Mouse (Mus musculus): ENCODE measurements around the gene Acbd3.
A peak's percentile ranks its signal among the peaks of the same experiment; 100 is the strongest.

The Acbd3 gene

DNA sequence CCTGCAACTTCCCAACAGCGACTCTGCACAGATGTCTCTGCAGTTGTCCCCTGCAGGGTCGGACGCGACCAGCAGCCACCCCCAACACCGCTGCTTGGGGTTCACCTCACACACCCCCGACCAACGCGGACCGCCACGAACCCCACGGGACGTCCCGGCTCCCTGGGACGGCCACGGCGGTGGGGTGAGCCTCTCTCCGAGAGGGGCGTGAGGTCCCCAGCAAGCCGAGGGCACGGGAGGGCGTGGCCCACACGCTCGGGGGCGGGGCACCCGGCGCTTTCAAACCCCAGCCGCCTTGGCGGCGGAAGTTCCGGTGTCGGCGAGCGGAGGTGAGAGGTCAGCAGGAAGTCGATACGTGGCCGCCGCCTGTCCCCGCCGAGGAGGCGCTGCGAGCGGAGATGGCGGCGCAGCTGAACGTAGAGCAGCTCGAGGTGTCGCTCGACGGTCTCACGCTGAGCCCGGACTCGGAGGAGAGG lies at the start of gene Acbd3:
Acbd3 (plus strand) TSS at position 340 of the 476 bp plus-strand sequence.
- DNase-seq (ENCODE audit: low spot score), result peak; percentile 93

- no peak for DNase-seq (ENCODE audit: low spot score)
These were observed 34.6 kb upstream of the Acbd3 start for GRCm38 (mm10) chr1:180691284-180691683.

DNA sequence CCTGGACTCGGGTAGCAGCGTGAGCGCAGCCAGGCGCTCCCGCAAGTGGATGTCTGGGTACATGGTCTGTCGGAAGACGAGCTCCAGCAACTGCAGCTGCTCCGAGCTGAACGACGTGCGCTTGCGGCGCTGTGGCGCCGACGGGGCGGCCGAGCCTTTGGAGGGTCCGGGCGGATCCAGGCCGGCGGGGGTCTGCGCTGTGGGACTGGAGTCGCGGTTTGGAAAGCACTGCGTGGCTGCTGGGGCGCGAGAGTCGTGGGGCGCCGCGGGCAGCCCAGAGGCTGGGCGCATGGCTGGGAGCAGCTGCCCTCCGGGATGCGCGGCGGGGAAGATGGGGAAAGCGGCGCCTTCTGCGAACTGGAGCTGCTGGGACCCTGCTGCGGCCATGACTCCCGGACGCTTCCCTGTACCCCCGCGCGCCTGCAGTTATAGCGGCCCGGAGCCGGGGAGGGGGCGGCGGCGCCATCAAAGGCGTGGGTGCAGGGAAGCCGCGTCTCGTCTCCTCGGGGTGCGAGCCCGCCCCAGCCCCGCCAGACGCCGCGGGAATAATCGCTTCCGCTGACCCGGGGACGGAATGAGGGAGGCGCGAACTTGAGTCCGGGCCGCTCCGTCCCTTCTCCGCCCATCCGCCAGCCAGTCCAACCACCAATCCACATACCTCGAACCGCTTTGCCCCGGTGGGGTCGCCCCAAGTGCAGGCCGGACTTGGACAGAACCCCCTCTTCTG lies 29.1 kb upstream of the Acbd3 start, which contains the start of gene Mixl1:
Mixl1 (minus strand) TSS at position 409 of the 727 bp plus-strand sequence.
- peak; percentile 13 for DNase-seq (ENCODE audit: low spot score)

DNA sequence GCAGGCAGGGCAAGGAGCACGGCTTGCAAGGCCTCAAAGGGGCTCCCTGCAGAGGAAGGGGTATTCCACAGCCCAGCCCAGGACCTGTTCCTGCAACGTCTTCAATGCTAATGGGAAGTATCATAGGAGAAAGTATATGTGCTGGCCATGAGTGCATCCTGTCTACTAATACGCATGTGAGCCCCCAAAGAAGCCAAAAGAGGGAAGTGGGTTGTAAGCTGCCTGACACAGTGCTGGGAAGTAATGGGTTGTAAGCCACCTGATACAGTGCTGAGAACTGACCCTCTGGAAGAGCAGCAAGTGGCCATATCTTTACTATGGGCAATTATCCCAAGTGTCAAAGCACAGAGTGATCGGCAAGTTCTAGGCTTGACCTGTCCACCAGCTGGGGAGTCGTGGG lies 27.8 kb upstream of the Acbd3 start:
- DNase-seq (ENCODE audit: low spot score), result no peak

DNA sequence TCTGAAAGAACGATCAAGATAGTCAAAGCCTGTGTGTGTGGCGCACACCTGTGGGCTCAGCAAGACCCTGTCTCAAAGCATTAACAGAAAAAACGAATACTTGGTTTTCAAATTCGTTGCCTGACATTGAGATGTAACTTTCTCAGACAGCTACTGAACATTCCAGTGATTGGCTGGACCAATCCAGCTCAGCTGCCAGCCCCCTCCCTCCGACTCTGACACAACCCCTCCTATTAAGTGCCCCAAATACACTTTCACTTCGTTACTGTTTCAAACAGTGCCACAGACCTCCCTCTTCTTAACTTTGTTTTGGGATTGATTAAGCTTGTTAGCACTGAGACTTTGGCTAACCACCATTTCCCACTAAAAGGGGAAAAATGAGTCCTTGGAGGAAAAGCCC lies 22.4 kb upstream of the Acbd3 start:
- DNase-seq (ENCODE audit: low spot score), result no peak

GRCm38 (mm10) chr1:180707368-180707767 lies 18.5 kb upstream of the Acbd3 start:
- DNase-seq (ENCODE audit: low spot score), result no peak

- no peak for DNase-seq (ENCODE audit: low spot score)
These were observed 18.0 kb upstream of the Acbd3 start for GRCm38 (mm10) chr1:180707813-180708212.

- DNase-seq (ENCODE audit: low spot score), result no peak
These were observed 16.7 kb upstream of the Acbd3 start for GRCm38 (mm10) chr1:180708935-180709776.

- no peak for DNase-seq (ENCODE audit: low spot score)
These were observed 7.1 kb upstream of the Acbd3 start for GRCm38 (mm10) chr1:180718756-180719155.

DNA sequence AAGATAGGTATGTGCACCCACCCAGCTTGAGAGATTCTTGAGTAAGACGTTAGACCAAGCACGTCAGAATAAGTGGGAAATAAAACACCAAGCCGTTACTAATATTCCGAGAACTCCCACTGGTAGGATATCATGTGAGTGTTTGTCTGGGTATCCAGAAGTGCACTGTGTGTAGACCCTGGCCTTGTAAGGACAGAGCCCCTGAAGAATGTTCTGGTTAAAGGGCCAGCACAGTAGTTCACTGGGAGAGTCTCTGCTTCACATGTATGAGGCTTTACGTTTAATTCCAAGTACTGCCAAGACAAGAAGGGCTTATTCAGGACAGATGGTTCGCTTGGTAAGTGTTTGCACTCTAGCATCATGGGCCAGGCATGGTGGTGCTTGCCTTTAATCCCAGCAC lies 6.4 kb upstream of the Acbd3 start:
- no peak for DNase-seq (ENCODE audit: low spot score)

- DNase-seq (ENCODE audit: low spot score), result peak; percentile 81
These were observed 5.7 kb upstream of the Acbd3 start for GRCm38 (mm10) chr1:180719951-180720689.

DNA sequence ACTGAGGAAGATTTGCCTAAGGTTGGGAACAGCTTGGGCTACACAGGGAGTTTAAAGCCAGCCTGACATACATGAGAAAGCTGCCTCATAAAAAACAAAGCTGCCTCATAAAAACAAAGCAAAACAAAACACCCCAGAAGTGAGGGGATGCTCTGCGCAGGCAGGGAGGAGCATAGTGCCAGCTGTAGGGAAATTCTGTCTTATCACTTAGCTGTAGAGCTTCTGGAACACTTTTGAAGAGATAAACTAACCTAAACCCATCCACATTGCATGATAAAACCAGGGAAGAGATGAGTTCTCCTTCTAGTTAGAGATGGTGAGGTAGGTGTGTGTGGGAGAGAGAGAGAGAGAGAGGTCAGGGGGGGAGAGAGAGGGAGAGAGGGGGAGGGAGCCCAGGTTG lies 3.2 kb upstream of the Acbd3 start:
- no peak for DNase-seq (ENCODE audit: low spot score)

DNA sequence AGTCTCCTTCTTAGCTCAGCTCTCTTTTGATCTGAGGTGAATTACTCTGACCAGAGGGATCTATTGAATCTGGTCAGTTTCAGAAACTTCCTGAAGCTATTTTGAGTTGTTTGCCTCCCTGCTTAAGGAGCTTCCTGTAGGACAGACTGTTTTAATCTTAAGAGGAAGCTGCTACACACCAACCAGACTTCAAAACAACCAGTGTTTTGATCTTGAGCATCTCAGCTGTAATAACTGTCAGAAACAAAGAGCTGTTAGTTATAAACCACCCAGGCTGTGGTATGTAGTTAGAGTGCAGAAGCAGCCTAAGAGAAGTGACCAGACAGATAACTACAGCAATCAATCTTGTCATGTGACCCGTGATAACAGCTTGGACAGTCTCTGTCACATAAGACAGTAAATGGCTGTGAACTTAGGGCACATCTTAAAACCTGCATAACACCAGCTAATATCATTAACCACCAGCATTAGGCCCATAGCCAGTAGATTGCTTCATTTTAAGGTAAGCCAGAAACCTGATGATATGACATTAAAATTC lies 2.1 kb upstream of the Acbd3 start:
- DNase-seq (ENCODE audit: low spot score), result no peak

GRCm38 (mm10) chr1:180726183-180726582 lies 340 bp downstream of the Acbd3 start:
- DNase-seq (ENCODE audit: low spot score), result no peak

GRCm38 (mm10) chr1:180729231-180729630 lies 3.4 kb downstream of the Acbd3 start:
- no peak for DNase-seq (ENCODE audit: low spot score)

DNA sequence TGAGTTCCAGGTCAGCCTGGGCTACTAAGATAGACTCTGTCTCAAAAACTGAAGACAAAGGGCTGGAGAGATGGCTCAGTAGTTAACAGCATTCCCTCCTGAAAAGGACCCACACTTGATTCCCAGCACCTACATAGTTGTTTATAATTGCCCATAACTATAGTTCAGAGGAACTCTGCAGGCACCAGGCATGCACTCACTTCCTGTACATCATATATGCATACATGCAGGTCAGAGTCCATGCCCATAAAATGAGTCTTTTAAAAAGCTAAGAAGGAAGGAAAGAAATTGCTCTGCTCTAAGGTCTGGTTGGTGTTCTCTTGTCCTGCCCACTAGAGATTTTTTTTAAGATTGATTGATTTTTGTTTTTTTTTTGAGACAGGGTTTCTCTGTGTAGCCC lies 22.0 kb downstream of the Acbd3 start:
- no peak for DNase-seq (ENCODE audit: low spot score)

- DNase-seq (ENCODE audit: low spot score), result no peak
These were observed 26.3 kb downstream of the Acbd3 start for GRCm38 (mm10) chr1:180752115-180752514.

- no peak for DNase-seq (ENCODE audit: low spot score)
These were observed 28.5 kb downstream of the Acbd3 start for GRCm38 (mm10) chr1:180754376-180754775.

GRCm38 (mm10) chr1:180756711-180757110 lies 30.9 kb downstream of the Acbd3 start:
- DNase-seq (ENCODE audit: low spot score), result no peak

DNA sequence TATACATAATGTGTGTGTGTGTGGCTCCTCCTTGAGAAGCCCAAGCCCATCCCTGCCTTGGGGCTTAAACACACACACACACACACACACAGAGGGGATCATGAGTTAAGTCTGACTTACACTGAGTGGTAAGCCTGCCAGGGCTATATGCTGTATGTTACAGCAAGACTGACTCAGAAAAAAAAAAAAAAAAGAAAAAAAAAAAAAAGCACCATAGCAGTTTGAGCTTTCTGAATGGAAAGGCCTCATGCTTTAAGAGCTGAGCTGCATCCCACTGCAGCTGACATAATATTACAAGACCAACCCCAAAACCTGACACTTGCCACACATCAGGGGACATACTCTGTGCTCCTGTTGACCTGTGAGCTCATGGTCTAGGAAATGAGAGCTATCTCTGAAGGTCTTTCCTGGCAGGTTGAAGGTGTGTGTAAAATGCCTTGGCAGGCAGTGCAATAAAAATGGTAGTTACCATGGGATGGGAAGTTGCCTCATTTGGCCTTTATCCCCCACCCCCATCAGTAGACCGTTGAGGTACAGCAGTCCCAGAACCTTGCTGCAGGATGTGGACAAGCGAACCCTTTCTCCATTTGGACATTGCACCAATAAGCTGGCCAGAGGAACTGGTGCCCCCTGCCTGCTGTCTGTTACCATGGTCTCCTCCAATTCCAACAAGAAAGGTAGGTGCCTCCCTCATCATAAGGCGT lies 31.6 kb downstream of the Acbd3 start:
- no peak for DNase-seq (ENCODE audit: low spot score)

DNA sequence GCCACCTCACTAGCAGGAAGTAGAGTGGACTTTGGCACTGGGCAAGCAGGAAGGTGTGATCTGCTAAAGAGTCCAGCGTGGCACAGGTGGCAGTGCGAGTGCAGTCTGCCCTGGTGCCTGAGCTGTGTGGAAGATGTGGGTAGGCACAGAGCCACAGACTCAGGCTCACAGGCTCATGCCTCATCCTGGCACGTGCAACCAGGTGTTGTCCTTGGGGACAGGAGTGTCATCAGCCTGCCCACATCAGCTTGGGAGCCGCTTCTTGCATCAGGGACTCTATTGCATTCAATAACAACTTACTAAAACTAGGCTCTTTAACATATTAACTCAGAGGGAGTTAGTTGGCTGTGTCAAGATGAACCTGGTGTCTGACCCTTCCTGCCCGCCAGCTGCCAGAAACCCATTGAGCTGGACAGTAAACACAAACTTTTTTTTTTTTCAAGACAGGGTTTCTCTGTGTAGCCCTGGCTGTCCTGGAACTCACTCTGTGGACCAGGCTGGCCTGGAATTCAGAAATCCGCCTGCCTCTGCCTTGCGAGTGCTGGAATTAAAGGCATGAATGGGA lies 32.2 kb downstream of the Acbd3 start:
- DNase-seq (ENCODE audit: low spot score), result no peak
